ENCODE assay signal across 10 mouse cellular contexts in genomic region chr1:23351756-23352155, GRCm38 (mm10). TPM values are rescaled to one million over a fixed set of nuclear protein-coding genes. Genes with fewer than 3 reads are reported as not detected.
DNase-seq lines count a peak whose midpoint lies in the region; ATAC-seq lines count a peak whose summit lies in the region.
"Had no signal": no experiment of that assay in that cellular context is flagged by ENCODE, and none has a peak within 500 bp of the region (broad histone marks: within the 10 kb centered on the region; RNA-seq: fewer than 3 reads in every experiment).

No protein-coding gene starts in this region.

- DNase-seq in heart, adult 9 months (ENCODE audit: low spot score in 2 of 2) = peak; percentile 9 to 10
- no peak for DNase-seq in heart, adult 8-10 months (ENCODE audit: low spot score)
- DNase-seq in urinary bladder, postnatal 14 days (ENCODE audit: low spot score) = peak; percentile 12
- no peak for DNase-seq in urinary bladder, adult 18-20 months (ENCODE audit: low spot score in 2 of 2)
- DNase-seq in cerebellum, postnatal 36 days = peak; percentile 43 to 53
- no peak for DNase-seq in gastrocnemius, postnatal 36 days
- DNase-seq: adrenal gland, postnatal 25 days; kidney, adult 9 months; lung, adult 2 months had no signal

- no peak for ATAC-seq in activated CD4-positive, CD25-positive, alpha-beta regulatory T cell, adult 4 months

- intact Hi-C loops in gastrocnemius, postnatal 36 days (cut with DNase I) = no loop called here

RNA-seq across cellular contexts. Expression of gene Ogfrl1, which starts 45.8 kb away (rescaled TPM):
- 10 to 100 TPM; 13.6 to 18.5 (median 17.0) TPM for total RNA-seq in heart, adult 8-10 months (2022)
- under 1 TPM; 0.55 to 0.90 TPM for polyA plus RNA-seq in activated CD4-positive, CD25-positive, alpha-beta regulatory T cell, adult 4 months (2017; shearing (Covaris generic))
- 1 to 10 TPM; 5.3 to 5.8 TPM for total RNA-seq in gastrocnemius, postnatal 36 days (2021)

Comparison
In these comparisons a context has a peak if more than half of its experiments do, and no peak if none do; other contexts are left out.
1. DNase-seq: peak in heart, adult 9 months (2 of 2), urinary bladder, postnatal 14 days (single experiment) and cerebellum, postnatal 36 days (2 of 2); none in heart, adult 8-10 months (single experiment), urinary bladder, adult 18-20 months (0 of 2) and gastrocnemius, postnatal 36 days (0 of 2).